Mouse (Mus musculus): Measurements from ENCODE around the gene Eme1.

GRCm38 (mm10) chr11:94680639-94681038 is 26.9 kb upstream of the Eme1 start:
- TF ChIP-seq ZNF384 (IDR thresholded peaks at IDR 0.05; ENCODE audit: low read depth, low read length): no peak
- TF ChIP-seq HCFC1 (IDR thresholded peaks at IDR 0.05; ENCODE audit: borderline replicate concordance, insufficient read depth, low read length): no peak
- TF ChIP-seq MAFK (IDR thresholded peaks at IDR 0.05; ENCODE audit: insufficient read depth, low read depth, low read length): no peak
- 0 out of 2 replicates have a peak, but pooled peaks have one; percentile 8 for TF ChIP-seq ZC3H11A (IDR thresholded peaks at IDR 0.05; ENCODE audit: borderline replicate concordance, low read depth, low read length)
